Mouse (Mus musculus): ENCODE measurements around the gene Il10. TPM values are rescaled to one million over a fixed set of nuclear protein-coding genes. Genes with fewer than 3 reads are reported as not detected.
"Not testable (repeated sequence)": the region's sequence is repeated elsewhere in the genome, so short reads cannot be mapped to it uniquely, and the experiment has no call there.

The Il10 gene
- total RNA-seq, 2 experiments from 2014 or later: not detected

DNA sequence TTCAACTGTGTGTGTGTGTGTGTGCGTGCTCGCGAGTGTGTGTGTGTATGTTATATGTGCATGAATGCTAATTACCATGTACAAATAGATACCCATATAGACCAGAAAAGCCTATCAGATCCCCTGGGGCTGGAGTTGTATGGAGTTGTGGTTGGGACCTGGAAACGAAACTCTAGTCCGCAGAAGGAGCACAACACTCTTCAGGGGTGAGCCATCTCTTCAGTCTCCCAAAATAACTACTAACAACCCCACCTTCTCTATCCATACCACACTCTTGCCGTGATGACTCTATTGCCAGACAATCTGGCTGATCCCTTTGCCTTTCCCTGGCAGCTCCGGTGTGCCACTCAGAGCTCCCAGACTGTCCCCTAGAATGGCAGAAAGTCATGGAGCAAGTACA lies 3.8 kb upstream of the Il10 start:
- intact Hi-C loops (cut with DNase I): no loop called here
- no peak for DNase-seq

DNA sequence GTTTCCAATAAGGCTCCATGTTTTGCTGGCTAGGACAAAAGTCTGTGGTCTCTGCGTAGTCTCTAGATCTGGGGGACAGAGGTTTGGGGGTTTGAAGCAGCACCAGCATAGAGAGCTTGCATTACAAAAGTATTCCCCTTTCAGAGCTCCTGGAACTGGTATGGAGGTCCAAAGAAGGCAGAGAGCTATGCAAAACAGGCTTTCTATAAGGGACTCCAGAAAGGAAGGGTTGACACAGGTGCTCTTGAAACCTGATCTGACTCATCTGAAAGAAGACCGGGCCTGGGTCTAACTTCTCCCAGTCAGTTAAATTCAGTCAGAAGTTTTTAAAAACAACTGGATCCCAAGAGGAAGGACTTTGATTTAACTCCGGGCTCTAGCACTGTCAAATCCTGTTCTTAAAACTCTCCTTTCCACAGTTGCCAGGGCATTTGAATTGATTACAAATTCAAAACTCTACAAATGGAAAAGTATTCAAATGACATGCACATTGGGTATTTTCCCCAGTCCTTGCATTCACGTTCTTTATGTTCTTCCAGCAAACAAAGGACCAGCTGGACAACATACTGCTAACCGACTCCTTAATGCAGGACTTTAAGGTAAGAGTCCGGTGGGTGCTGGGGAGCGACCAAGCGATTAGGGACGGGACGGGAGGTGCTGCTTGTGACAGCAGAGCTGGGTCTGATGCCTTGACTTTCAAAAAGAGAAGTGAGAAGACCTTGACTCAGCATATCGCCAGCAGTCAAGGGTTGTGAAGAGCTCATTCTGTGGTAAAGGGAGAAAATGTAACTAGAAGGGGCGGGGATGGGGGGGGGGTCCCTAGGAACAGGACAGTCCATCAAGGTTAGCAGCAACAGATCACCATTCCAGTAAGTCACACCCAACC lies 1.0 kb downstream of the Il10 start:
- no peak for DNase-seq
- intact Hi-C loops (cut with DNase I): no loop called here

DNA sequence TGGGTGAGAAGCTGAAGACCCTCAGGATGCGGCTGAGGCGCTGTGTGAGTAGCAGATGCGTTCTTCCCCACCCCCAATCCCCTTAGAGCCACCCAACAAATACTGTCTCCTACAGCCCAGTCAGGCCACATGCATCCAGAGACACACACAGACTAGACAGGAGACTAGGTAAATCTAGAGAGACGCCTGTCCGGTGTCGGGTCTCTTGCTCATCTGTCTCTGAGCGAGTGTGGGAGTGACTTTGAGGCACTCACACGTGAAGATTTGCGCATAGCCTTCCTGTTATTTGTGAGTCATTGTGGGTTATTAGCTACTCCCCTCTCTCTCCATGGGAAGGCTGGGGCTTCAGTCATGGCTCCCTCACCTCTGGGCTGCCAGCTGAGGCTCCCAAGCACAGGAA lies 1.8 kb downstream of the Il10 start:
- DNase-seq: no peak
- intact Hi-C loops (cut with DNase I): no loop called here

DNA sequence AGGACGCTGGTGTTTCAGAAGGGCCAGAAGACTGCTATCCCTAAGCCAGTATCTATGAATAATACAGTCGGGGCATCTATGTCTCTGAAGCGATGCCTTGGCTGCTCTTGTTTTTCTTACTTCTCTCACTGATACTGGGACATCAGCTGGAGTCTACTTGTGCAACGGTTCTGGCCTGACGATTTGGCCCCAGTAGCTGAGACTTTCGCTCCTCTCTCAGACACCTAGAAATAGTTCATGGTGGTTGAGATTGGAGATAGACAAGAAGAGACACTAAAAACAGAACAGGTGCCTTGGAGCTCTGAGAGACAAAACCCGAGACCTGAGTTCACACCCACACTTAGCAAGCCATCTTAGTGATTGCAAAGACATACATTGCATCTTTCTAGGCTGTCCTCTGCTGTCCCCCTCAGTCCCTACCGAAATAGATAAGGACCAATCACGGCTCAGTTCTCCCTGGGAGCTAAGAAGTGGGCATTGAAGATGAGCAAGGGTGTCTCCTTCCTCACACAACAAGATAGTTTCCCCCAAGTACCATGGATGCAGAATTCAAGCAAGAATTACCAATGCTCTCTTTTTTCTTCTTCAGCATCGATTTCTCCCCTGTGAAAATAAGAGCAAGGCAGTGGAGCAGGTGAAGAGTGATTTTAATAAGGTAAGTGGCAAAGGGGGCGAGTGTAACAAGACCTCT lies 2.4 kb downstream of the Il10 start:
- intact Hi-C loops (cut with DNase I): no loop called here

DNA sequence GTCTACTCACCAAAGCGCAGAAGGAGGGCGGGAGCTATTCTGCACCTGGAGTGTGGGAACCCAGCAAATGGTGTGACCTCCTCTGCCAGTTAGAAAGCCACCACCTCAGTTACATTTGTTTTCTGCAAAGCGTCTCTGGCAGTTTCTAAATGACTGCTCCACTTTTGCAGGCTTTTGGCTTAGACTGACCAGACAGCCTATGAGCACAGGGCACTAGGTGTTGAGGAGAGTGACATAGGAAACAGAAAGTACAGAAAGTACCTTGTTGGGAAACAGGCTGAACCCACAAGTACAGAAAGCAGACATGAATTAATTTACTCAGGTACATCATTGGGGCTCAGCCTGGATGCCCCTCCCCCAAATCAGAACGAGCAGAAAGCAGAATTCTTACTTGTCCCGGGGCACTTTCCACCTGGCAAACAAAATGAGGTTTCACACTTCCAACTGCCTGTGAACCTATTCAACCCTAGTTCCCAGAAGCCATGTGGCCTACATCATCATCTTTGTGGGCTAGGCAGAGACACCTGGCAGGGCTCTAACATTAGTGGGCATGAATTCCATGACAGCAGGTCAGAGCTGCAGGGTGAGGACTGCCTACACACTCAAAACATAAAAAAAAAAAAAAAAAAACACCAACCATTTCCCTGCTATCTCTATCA lies 3.1 kb downstream of the Il10 start:
- DNase-seq: no peak
- intact Hi-C loops (cut with DNase I): no loop called here

More for the DNA sequence above, 2.4 kb downstream of the Il10 start:
- no peak for DNase-seq

DNA sequence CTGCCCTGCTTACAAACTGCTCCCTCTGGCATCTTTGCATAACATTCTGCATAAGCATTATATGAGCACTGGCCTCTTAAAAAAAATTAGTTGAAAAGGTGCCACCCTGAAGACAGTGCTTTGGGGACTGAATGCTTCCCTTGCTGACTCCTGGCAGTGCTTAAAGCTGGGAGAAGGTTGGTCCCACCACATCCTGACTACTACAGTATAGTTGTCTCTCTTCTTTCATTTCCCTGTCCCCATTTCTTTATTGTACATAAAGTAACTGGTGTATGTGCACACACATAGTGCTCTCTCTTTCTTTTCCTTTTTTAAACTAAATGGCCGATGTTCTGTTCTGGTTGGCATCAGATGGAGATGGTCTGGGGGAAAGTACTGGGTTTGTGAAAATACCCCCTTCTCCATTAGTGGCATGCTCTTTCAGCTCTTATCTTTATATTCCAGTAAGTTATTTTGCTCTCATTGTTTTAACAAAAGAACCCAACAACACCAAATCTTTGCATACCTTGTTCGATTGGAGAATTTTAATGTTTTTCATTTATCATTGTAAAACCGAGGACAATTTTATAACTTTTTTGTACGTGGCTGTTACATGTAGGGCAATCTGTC lies 3.7 kb downstream of the Il10 start:
- intact Hi-C loops (cut with DNase I); DNase-seq: not testable (repeated sequence)

DNA sequence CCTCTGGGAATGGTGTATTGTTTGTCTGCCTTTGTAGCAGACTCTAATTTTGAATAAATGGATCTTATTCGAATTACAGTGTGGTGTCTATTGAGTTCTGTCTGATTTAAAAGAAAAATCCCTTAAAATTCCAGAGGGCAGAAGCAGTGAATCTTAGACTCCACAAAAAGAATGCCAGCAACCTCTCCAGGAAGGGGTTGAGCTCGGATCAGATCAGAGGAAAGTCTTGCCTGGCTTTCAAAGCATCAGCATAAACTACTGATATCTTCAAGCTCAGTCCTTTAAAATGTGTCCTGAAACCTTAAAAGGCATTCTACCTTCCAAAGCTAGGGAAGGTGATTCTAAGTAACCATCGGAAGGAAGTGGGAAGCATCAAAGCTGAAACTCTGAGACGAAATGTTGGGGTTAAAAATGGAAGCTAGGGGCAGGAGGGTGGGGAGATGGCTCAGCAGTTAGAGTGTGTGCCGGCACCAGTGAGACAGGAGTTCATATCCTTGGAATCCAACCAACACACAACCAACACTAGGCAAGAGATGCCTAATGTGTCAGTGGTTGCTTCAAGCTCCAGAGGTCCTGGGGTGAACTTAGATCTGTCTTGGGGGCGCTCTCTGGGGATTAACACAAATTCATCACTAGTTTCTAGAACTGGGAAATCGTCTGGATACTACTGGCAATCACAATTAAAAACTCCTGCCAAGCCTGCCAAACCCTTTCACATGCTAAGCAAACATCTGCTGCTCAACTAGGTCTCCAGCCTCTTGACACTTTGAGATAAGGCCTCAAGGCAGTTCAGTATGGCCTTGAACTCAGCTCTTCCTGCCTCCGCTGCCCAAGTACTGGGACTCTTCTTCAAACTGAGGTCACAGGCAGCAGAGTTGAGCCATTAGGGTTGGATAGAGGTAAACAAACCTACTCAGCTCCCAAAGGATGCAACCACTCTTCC lies 5.5 kb downstream of the Il10 start:
- DNase-seq: no peak
- intact Hi-C loops (cut with DNase I): no loop called here

DNA sequence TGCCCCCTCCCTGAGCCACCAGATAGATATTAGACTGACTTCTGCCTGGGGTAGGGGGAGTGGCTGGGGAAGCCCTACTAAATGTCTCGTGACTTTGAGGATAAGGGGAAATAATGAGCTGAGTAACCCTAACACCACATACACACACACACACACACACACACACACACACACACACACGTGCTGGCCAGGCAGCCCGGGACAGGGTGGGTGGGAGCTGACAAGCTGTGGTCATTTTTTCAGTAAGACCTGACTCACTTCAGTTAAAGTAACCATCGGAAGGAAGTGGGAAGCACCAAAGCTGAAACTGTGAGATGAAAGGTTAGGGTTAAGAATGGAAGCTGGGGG lies 6.2 kb downstream of the Il10 start:
- DNase-seq: no peak
- intact Hi-C loops (cut with DNase I): no loop called here

DNA sequence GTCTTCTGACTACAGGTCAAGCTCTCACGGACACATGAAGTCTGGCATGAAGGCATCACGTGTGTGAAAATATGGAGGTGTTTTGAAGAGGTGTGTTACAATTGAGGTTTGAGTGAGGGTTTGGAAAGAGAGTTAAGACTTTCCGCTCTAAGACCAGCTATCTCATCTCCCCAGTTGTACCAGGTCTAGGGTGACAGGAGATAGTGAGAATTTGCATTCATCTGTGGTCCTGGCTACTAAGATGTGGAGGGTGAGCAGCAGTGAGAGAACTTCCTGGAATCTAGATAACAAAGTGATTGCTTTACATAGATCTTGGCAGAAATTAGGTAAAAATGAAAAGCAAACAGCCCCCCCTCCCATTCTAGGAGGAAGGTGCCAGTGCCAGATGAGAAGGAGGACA lies 9.6 kb downstream of the Il10 start:
- no peak for DNase-seq
- intact Hi-C loops (cut with DNase I): no loop called here

DNA sequence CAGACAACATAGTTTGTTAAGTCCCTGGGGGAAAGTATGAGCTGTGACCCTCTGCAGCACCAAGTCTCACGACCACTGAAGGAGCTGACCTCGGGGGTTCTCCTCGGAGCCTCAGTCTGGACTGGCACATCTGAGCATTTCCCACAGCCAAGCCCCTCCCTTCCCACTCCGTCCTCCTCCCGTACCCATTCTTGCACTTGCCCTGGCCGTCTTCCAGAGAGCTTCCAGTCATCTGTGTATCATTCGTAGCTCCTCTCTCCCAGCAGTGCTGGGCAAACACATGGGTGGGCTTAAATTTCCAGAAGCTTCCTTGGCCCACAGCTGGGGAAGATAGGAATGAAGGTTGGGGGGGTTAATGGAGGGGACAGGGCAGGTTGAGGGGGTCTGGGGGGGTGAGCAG lies 10.6 kb downstream of the Il10 start:
- intact Hi-C loops (cut with DNase I): no loop called here
- DNase-seq: no peak

DNA sequence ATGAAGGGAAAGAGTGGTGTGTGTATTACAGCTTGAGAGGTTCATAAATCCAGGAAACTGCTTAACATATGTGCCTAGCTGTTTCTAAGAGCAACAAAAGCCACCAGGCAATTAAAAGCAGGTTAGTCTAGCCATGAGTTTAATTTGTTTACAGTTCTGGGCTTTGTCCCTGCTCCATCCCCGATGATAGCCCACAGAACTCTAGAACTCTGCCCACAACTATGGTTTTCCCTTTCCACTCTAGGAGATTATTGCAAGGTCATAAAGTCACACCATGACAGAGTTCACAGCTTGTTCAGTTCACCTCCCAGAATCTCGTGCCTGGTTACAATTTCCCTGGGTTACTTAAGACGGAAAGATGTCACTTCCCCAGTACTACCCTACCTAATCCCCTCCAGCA lies 11.6 kb downstream of the Il10 start:
- no peak for DNase-seq
- intact Hi-C loops (cut with DNase I): no loop called here

DNA sequence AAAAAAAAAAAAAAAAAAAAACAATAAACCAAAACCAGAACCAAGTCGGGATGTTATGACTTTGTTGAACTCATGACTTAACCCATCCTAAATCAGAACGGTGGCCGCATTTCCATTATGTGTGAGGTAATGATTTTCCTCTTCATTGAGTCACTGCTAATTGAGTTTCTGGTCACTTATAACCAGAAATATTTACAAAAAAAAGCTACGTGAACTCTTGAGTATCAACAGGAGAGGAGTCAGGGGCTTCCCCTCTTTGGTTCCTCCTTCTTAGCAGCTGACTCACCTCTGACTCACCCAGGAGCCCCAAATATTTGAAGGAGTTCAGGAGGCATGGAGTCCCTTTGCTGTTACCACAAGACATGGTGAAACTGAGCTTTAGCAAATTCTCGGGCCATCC lies 18.4 kb downstream of the Il10 start:
- intact Hi-C loops (cut with DNase I): no loop called here
- DNase-seq: no peak

DNA sequence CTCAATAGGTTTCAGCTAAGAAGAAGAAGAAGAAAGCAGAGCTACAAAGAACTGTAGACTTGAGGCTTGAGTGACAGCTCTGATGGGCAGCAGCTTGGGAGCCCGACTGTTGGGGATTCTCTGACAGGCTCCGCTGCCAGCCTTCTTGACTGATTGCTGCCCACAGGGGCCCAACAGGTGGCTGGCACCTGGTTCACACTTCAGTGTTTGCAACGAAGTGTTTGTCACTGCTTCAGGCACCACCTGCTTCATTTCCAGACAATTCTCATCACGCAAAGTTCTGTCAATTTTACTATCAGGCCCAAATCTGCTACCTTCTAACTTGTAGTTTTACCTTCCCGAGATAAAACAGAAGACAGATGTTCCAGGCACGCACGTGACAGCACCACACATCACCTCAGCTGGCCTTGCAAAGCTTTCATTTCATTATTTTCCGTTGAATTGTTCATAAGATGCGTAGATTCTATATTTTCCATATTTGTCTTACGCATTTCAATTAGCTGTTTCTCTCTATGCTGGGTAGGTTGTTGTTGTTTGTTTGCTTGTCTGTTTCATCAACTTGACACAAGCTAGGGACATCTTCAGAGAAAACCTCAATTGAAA lies 18.9 kb downstream of the Il10 start:
- no peak for DNase-seq
- intact Hi-C loops (cut with DNase I): no loop called here

DNA sequence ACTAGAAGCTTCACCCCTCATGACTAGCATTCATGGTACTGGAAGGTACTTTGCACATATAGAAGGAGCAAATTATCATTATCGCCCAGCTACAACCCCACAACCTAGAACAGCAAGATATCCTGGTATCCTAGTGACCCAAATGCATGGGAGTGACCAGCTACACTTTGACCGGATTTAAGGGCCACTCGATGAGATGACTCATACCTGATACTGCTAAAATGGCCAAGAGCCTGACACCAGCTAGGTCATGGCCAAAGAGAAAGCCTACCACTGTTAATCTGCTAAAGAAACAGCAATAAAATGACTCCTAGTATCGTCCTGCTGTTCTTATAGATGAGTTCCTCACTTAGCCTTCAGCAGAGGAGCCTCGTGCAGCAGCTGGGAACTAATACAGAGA lies 19.8 kb downstream of the Il10 start:
- intact Hi-C loops (cut with DNase I): no loop called here
- no peak for DNase-seq

DNA sequence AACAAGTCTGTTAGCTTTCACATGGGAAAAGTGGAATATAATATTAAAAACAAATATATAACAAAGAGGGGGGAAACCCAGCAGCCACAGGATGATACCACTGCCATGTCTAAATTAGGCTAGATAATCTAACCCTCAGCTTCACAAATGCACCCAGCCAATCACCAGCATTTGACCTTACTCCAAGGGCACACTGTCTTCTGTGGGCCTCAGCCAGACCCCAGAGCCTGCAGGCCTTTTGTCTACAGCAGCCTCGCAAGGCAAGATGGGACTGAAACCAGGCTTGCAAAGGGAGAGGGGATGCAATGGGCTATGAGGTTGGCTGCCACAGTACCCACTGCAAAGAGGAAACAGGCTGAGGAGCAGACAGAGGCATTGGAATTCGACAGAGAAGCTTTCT lies 22.6 kb downstream of the Il10 start:
- no peak for DNase-seq
- intact Hi-C loops (cut with DNase I): loop anchor here (10.0 kb wide), 1 partner anchor 347 kb away; no protein-coding TSS in a partner anchor

DNA sequence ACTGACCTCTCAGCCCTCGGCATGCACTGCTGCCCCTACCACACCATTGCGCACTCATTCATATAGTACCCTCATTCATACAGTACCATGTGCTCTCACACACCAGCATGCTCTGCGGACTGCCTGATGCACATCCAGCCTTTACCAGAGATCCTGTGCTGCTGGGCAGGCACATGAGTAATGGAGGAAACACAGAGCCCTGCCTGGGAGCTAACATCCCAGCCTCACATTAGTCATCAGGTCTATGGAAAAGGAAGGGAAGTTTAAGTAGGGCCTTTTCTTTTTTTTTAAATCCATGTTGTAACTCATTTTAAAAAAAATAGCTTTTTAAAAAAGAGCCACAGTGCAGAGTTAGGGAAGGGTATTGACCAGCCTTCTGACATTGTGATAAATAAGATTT lies 23.1 kb downstream of the Il10 start:
- intact Hi-C loops (cut with DNase I): loop anchor here (10.0 kb wide), 1 partner anchor 348 kb away; no protein-coding TSS in a partner anchor

DNA sequence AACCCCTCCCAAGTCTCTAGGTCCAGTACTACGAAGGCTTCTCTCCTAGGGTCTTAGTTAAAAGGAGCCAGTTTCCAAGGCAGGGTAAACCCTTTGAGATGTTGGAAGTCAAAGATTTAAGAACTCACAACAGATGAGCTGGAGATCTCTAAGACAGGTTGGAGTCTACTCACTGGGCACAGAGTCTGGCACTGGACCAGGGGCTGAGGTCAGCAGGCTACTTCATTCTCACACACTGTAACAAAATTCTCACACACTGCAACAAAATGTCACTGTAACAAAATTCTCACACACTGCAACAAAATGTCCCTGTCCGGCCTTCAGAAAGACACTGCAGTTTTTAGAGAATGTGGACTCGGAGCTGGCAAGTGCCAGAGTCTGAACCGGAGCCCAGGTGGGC lies 24.0 kb downstream of the Il10 start:
- intact Hi-C loops (cut with DNase I): loop anchor here (10.0 kb wide), 1 partner anchor 349 kb away; no protein-coding TSS in a partner anchor
- DNase-seq: no peak

More for the DNA sequence above, 23.1 kb downstream of the Il10 start:
- no peak for DNase-seq

DNA sequence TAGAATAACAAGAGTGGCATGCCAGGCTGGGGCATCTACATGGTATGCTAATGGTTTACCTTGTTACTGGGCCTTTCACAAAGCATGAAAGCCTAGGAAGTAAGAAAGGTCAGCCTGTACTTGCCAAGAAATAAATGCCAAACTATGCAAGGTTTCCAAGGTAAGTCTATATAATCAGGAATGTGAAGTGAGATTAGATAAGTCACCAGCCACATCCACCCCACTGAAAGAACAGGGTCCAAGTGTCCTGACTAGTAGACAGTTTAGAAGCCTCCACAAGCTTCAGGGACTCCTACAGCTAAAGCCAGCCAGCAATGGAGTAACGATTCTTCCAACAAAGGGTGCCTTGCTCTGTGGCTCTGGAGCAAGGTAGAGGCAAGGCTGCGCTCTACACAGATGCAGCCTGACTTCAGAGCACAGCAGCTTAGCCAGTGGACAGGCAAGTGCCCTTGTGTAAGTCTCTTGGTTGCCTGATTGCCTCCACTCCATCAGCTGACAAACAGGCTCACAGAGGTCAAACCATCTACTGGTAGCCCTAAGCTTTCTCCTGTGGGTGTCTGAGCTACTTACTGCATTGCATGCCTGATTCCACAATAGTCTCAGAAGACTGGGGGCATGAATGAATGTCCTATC lies 26.2 kb downstream of the Il10 start:
- DNase-seq: no peak
- intact Hi-C loops (cut with DNase I): loop anchor here (10.0 kb wide), 1 partner anchor 351 kb away; no protein-coding TSS in a partner anchor

DNA sequence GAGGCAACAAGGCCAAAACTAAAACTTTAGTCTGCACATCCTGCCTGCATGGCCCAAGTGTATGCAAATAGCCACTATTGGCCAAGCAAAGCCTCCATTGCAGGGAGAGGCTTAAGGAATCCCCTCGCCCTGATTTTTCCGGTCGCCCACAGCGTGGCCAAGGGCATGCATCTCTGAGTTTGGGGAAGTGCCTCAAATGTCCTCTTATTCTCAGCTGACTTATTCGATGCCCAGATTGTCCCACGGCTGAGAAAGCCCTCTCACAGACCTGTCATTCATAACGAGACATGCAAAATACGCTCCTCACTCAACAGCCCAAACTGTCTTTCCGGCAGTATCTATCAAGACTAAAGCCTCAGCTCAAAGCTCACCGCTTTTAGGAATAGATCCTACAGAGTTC lies 27.0 kb downstream of the Il10 start:
- intact Hi-C loops (cut with DNase I): loop anchor here (10.0 kb wide), 1 partner anchor 352 kb away; no protein-coding TSS in a partner anchor
- DNase-seq: no peak

All from heart, postnatal 36 days (tissue).